Mouse (Mus musculus) adrenal gland, postnatal 14 days (tissue): Measurements from ENCODE around the gene Mosmo. TPM values are rescaled to one million over a fixed set of nuclear protein-coding genes. Genes with fewer than 3 reads are reported as not detected.

Experiments used
- DNase-seq: peaks from one replicate; pipeline ENCODE4 v3.0.0; 2021; ENCODE audit warnings: mixed read lengths
- total RNA-seq: library from RNA; stranded (reverse); gene quantifications from 2 replicates; pipeline ENCODE4 v1.2.3, GENCODE M21; 2021

Gene Mosmo
- total RNA-seq, 1 experiment from 2014 or later = 35.8 TPM

- no peak for DNase-seq
These were observed 94.0 kb downstream of the Mosmo start for GRCm38 (mm10) chr7:120771389-120771788.

DNA sequence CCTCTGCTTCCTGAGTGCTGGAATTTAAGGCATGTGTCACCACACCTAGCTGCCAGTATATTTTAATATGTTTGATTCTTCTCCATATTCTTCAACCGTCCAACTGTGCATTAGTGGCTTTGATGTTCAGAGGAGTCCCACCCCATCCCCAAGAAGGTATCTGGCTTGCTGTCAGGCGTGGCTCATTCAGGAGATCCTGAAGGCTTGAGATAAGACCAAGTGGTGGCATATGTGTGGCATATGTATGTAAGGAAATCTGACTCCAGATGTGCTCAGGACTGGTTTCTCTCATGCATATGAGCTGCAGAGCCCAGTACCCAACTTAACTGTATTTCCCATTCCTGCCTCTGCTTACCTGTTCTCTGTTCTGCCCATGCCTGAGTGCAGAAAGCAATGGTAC is 100.6 kb downstream of the Mosmo start:
- no peak for DNase-seq

Other genes with a start within 250 kb of the Mosmo start
- 610 and 618 TPM in 2 replicates for gene Uqcrc2, start 42.4 kb upstream of the Mosmo start, total RNA-seq
- gene Pdzd9, start 7.3 kb upstream of the Mosmo start, total RNA-seq = not detected in 2 replicates
- 3.3 and 6.9 TPM in 2 replicates for gene Vwa3a, start 61.7 kb downstream of the Mosmo start, total RNA-seq
- gene Gm5737, start 134.7 kb downstream of the Mosmo start, total RNA-seq = 0.60 and 0.70 TPM in 2 replicates
- gene Eef2k, start 165.2 kb downstream of the Mosmo start, total RNA-seq = 22.4 and 25.4 TPM in 2 replicates
- 23.3 and 27.2 TPM in 2 replicates for gene Polr3e, start 240.1 kb downstream of the Mosmo start, total RNA-seq